Mouse (Mus musculus) gastrocnemius, postnatal 25 days (tissue): ENCODE results near the gene Olfr985. TPM values are rescaled to one million over a fixed set of nuclear protein-coding genes. Genes with fewer than 3 reads are reported as not detected.

Experiments
- DNase-seq: peaks from one replicate; pipeline ENCODE4 v3.0.0; 2022
- long read RNA-seq, 2 experiments: library from polyadenylated mRNA; stranded (forward); transcript quantifications; one replicate each; pipeline ENCODE4 v2.0.0; 2021
- total RNA-seq, 2 experiments: library from RNA; stranded (reverse); gene quantifications; 1 replicate in 1 of 2; 2 replicates in 1 of 2; pipeline ENCODE4 v1.2.3; 2021

Gene Olfr985
- total RNA-seq = not detected
- long read RNA-seq, experiment 1 = 0 reads
- long read RNA-seq, experiment 2 = 0 reads

DNA sequence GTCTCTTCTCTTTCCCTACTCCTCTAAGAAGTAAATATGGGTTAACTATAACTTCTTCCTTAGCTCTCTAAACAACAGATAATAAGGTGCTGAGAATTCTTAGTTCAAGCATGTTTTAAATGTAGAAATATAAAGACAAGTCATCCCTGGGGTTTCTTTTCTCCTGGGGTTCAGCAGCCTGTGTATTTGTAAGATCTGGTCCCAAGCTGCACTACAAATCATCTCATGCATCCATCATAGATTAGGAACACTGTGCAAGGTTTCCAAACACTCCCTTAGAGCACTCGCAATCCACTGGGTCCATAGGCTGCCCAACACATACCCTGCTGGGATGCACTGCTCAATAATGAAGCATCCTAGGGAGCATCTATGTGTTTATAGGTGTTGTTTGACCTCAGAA is at the start of gene Olfr985:
Gene Olfr985, minus strand, starts transcription at position 101 of the 400 bp plus-strand sequence.
- no peak for DNase-seq

DNA sequence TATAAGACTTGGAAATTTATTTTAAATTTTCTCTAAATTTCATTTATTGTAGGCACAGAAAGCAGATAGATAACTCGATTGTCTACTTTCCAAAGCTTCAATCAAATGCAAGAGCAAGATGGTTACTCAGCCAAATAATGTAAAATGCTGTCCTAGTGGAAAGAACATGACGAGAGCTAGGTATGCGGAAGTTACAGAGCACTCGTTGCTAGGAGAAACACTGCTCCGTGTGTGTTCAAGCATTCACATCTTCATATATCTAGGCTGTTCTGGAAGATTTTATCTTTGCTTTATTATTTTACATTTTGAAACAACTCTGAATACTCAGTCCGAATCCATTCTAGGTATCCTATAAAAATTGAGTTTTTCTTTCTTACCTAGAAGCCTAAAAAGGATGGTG is 47.0 kb upstream of the Olfr985 start:
- DNase-seq = no peak

DNA sequence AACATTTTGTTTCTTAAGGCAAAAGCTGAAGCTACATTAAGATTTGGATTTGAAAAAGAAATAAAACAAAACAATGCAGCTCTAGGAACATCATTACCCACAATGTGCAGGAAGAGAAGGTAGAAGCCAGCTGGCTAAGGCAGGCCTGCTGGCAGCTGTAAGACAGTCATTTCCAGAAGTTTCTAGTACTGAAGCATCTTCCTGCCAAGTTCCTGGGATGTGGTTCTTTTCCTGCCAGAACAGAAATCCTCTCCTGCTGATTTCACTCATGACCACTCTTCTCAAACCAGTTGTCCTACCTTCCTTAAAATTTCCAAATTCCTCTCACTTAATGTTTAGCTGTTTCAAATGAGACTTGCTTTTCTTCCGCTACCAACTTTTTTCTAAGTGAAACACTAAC is 36.5 kb upstream of the Olfr985 start:
- peak; percentile 21 for DNase-seq

DNA sequence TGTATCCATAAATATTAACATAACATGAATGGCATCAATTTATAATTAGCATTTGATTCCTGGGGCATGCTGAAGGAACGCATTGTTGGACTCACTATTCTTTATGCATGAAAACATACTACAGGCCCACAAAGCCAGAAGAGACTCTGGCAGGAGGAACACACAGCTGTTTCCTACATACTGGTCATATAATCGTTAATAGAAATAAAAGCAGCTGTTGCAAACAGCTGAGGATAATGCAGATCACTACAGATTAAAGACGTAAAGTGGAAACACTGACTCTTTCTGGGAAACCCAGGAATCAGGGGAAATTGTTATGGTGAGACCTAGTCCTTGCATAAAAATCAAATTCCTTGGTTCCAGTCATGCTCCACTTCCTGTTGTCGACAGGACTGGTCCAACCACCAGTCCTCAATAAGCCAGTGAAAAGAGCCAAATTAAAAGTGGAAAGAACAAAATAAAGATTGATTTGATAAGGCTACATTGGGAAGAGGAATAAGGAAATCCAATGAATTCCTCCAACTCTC is 25.2 kb upstream of the Olfr985 start:
- DNase-seq = no peak

- no peak for DNase-seq
These were observed 11.6 kb upstream of the Olfr985 start for GRCm38 (mm10) chr9:40141544-40141943.

- DNase-seq = no peak
These were observed 9.5 kb upstream of the Olfr985 start for GRCm38 (mm10) chr9:40139484-40139883.

DNA sequence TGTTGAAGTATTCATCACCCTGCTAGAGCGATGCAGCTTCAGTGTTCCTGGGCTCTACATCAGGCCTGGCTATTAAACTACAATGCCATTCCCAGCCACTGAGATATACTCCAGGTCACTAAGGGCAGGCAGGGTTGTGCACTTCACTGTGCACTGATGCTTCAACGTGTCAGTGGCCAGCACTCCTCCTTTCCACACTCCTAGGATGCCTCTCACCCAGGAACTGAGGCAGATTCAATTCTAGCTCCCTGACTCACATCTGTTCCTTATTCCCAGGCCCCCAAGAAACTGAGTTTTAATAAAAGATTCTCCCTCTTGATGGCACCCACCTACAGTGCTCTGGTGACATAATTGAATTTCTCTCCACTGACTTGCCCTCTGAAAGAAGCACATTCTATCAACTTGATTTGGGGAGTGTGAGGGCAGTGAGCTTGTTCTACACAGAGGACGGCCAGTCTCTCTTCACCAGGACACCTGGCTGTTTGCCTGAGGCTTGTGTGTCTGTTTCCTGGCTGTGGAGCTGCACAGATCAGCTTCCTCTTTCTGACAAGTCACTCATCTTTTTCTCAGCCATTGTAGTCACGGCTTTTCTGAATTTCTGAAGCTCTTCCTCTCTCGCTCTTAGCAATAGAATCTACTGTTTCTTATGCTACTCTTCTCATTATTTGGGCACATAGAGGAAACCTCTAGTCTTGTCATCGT is 7.2 kb upstream of the Olfr985 start:
- no peak for DNase-seq

DNA sequence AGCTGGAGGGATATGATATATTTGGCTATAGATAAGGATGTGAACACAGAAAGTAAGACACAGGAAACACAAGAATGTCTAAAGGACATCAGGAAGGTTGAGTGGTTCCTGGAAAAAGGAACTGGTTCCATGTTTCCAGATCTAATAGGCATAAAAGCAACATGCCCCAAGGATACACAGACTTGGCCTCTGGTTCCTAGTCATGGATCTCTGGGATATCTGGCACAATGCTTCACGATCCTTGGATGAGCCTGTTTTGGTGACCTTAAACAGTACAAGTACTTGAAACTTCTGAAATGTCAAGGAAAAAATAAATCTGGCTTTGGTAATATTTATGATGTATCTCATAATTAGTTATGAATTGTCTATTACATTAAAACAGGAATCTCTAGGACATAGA is 572 bp upstream of the Olfr985 start:
- DNase-seq = no peak

DNA sequence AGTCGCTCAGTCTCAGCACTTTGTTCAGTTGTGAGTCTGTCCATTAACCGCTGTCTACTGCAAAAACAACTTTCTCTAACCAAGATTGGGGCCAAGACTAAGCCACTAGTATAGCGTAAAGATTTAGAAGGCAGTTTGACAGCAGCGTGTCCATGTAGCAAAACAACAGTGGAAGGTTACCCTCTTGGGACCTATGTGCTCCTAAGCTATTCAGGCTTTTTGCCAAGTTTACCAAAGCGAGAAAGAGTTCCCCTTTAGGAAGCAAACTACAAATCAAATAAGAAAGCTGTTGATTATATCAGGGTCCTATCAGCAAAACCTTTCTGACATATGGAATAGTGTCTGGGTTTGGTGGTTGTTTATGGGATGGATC is 12.7 kb downstream of the Olfr985 start:
- DNase-seq = no peak

DNA sequence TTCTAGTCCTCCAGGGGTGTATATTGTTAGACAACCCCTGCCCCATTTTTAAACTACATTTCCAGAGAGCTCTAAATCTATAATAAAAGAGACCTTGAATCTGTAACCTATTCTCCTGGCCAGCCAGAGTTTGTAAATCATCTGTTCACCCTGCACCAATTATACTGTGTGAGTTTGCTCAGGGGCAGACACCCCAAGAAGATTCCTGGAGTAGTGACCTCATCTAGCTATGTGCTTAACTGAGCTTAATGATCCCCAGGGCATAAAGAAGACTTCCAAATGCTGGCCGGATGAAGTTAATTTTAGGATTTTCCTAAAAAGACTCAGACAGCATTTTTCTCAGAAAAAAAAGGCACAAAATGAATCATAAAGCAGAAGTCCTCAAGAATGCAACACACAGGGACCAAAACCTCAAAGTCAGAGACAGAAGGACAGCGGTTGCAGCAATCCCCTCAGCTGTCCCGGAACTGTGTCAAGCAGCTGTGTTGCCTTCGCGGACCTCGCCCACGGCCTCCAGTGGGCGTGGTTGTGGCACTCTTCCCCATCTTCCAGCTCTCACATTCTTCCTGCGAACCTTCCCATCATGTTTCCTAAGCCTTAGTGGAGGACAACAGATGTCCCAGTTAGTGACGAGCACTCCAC is 13.2 kb downstream of the Olfr985 start:
- DNase-seq = peak; percentile 72

DNA sequence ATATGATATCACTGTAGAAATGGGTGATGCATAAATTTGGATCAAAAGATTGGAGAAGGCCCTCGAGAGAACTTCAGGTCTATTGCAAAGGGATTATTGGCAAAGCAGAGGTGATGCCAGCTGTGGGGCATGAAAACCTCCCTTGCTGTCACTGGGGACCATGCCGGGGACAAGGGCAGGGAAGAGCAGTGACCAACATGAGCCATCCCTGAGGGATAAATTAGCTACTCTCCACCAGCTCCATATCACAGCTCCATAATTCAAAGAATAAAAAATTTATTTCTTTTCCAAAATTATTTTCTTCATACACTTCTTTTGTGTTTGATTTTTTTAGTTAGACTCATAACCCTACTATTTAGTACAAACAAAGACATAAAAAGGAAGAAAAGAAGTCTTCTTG is 15.9 kb downstream of the Olfr985 start, which contains the start of gene Olfr984:
Gene Olfr984, minus strand, starts transcription at position 101 of the 400 bp plus-strand sequence.
- DNase-seq = no peak

- no peak for DNase-seq
These were observed 35.2 kb downstream of the Olfr985 start for GRCm38 (mm10) chr9:40094769-40095168.

DNA sequence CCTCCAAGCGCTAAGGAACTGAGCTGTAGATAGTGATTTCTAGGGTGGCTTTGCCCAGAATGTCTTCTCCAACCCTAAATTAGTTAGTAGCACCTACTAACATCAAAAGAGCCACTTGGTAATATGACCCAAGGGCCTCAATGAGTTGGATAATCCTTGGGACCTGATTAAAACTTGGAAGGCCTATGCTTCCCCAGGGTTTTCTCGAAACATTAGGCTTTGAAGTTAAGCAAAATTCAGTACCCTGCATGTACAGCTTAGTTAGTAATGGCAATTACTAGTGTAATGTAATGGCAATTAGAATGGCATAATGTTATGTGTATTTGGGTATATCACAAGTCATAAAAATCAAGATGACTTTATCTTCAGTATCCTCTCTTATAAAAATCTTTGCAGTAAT is 36.5 kb downstream of the Olfr985 start, which contains the start of gene Olfr983:
Gene Olfr983, minus strand, starts transcription at position 101 of the 400 bp plus-strand sequence.
- no peak for DNase-seq

Other genes starting within 250 kb of the Olfr985 start
- gene Olfr229, start 222.8 kb downstream of the Olfr985 start, total RNA-seq = not detected
- gene Olfr974, start 192.7 kb downstream of the Olfr985 start, total RNA-seq = not detected
- gene Olfr975, start 178.1 kb downstream of the Olfr985 start, total RNA-seq = not detected
- not detected for gene Olfr976, start 169.1 kb downstream of the Olfr985 start, total RNA-seq
- gene Olfr978, start 138.1 kb downstream of the Olfr985 start, total RNA-seq = not detected
- not detected for gene Olfr979, start 126.7 kb downstream of the Olfr985 start, total RNA-seq
- gene Olfr980, start 120.6 kb downstream of the Olfr985 start, total RNA-seq = not detected
- gene Olfr981, start 108.7 kb downstream of the Olfr985 start, total RNA-seq = not detected
- not detected for gene Olfr982, start 56.4 kb downstream of the Olfr985 start, total RNA-seq
- not detected for gene Olfr983, start 36.6 kb downstream of the Olfr985 start, total RNA-seq
- gene Olfr984, start 16.0 kb downstream of the Olfr985 start, total RNA-seq = not detected
- not detected for gene Tmem225, start 17.9 kb upstream of the Olfr985 start, total RNA-seq
- gene Olfr986, start 50.7 kb upstream of the Olfr985 start, total RNA-seq = not detected
- gene Zfp202, start 62.1 kb upstream of the Olfr985 start, total RNA-seq = 1 to 10 TPM; 1.3 to 1.4 TPM
- gene Scn3b, start 139.0 kb upstream of the Olfr985 start, total RNA-seq = 1 to 10 TPM; 1.9 to 4.4 TPM